Mouse (Mus musculus) small intestine, adult 2 months (tissue): ENCODE results near the gene Zbtb38.

Source experiments
- CTCF ChIP-seq: fragments of 200-500 bp; IDR thresholded peaks from 2 replicates; pipeline ENCODE4 v1.5.1; 2012; ENCODE audit warnings: low read depth, mild to moderate bottlenecking, control low read depth, inconsistent platforms, low read length, moderate library complexity, mixed read lengths; ENCODE audit not compliant: insufficient replicate concordance, insufficient read length; ENCODE audit errors: extremely low read depth
- POLR2A ChIP-seq: fragments of 200-500 bp; IDR thresholded peaks from 2 replicates; pipeline ENCODE4 v1.6.1; 2012; ENCODE audit warnings: low read depth, mild to moderate bottlenecking, control low read depth, inconsistent platforms, low read length, moderate library complexity

DNA sequence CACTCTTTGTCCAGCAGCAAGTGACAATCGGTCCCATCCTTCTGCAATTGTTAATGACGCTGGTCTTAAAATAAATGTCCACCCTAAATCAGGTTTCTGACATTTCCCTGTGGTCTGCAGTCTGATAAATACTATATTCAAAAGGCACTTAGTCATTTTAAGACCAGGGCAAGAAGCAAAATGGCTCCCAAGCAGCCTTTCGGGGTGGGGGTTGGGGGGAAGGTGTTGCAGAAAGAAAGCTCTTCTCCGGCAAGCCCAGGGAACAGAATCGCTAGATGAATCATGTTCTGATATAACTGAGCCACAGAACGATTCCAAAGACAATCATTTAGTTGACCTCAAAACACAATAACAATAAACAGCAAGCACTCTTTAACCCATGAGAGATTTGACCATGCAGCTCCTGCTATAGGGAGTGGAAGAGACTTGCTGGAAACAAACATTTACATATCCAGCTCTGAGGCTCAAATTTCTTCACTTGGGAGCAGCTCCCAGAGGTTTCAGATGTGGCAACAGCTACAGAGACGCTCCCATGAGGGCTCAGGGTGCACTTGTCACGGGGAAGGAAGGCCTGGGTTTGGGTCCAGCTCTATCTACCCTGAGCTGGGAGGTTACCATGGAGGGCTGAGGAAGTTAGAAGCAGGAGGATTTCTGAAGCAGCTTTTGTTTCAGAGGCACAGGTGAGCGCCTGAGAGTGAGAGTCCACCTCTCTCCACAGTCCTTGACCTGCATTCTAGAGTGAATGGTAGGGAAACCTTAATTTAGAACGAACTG is 22.9 kb downstream of the Zbtb38 start:
- TF ChIP-seq POLR2A (no peak), CTCF (no peak)
